Mouse (Mus musculus): ENCODE results near the gene Sypl.

The Sypl gene

GRCm38 (mm10) chr12:33003339-33003965 is 49.8 kb downstream of the Sypl start:
- DNase-seq (ENCODE audit: low read depth, low spot score), result peak; percentile 13

DNA sequence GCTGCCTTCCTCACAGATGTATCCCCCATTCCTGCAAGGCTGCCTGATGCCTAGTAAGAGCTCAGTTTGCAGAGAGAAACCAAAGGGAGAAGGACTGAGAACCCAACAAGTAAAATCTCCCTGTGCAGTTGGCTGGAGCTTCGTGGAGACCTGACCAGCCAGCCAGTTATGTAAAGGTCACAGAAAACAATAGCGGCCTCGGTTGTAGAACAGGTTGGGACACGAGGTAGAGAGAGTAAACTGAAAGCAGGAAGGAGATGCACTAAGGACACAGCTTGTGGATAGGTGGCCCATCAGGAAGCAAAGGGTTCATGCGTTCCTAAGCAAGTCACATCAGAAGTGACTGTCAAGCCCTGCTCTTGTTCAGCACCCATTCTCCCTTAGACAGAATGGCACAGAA is 52.2 kb downstream of the Sypl start:
- DNase-seq (ENCODE audit: low read depth, low spot score), result no peak

DNA sequence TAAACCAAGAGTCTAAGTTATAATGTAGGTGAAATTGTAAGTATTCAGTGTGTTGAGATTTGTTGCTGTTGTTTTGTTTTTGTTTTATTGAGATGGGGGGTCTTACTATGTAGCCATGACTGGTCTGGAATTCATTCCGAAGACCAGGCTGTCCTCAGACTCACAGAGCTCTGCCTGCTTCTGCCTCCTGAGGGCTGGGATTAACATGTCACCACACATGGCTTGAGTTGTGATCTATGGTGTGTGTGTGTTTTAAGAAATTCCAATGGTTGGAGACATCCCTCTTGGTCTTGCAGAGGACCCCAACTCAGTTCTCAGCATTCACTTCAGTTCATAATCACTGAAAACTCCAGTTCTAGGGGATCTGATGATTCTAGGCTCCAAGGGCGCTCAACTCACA is 53.5 kb downstream of the Sypl start:
- no peak for DNase-seq (ENCODE audit: low read depth, low spot score)

DNA sequence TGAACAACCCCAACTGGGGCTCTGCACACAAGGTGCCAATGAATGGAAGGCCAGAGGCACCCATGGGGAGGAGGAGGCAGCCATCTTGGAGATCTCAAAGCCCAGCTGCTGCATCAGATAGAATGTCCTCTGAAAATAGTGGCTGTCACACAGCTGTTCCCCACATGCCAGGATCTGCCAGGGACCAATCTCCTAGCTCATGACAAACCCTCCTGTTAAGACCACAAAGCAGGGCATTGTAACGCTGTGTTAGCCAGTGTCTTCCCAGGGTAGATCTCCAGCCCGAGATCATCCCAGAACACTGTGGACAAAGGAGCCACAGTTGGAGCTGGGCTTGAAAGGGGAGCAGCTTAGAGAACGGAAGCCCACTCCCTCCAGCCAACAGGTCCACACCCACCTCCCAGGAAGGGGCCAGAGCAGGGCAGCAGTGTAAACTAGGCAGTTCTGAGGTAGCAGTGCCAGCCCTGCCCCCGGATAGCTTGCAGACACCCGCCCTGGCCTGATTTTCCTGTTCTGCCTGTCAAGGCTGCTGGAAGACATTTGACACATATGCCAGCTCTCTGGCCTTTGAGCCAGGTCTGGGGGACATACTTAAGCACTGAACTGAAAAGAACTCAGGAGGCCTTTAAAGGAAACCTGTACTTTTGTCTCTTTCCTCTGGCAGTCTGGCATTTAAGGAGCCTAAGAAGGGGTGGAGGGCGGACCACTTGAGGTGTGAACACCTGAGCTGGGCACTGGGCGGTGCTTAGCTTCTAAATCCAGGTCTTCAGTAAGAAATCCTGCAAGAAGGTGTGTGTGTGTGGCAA is 54.8 kb downstream of the Sypl start:
- no peak for DNase-seq (ENCODE audit: low read depth, low spot score)

- DNase-seq (ENCODE audit: low read depth, low spot score), result no peak
Observed at GRCm38 (mm10) chr12:33009206-33009966, 55.7 kb downstream of the Sypl start.

GRCm38 (mm10) chr12:33010026-33010425 is 56.3 kb downstream of the Sypl start:
- DNase-seq (ENCODE audit: low read depth, low spot score), result no peak

DNA sequence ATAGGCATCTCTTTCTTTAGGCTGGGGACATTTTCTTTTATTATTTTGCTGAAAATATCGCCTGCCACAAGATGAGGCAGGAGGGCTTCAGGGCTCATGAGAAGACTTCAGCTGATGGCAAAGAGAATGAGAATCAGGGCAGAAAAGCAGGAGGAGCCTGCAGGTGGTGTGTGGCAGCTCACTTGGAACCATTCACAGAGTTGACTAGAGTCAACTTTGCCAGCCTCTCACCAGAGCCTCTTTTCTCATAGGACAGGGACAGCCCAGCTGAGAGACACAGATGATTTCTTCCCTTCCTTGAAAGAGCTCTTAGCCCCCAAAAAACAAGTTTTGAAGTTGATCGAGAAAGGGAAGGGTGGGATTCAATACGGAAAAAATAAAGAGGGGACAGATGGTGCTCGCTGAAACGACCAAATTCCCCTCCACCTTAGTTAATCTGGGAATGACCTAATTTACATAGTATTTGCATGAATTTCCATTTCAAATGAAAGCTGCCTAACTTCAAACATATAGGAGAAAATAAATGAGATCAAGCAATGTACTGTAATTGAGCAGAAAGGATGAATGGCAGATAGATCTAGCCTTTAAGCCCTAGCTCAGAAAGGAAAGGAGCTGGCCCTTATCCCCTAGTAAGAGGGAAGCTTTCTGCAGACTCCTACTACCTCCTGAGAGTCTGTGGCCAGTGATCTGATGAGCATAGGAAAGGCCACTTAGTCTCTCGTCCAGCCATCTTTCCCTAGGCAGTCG is 60.5 kb downstream of the Sypl start:
- DNase-seq (ENCODE audit: low read depth, low spot score), result no peak

DNA sequence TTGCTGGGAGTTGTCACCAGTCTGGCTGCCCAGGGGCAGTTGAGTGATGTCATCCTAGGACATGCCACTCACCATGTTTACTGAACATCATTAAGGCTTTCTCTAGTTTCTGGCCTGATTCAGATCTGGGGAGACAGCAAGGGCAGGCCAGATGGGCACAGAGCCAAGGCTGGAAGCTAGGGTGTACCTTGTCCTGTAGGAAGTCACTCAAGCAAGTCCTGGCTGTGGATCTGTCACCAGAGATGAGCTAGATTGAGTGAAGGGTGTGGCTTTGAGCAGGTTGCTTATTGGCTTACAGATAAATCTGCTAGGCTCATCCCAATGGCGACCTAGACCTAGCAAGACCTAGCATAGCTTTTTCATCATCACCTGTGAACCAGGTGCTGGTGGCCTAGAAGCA is 61.4 kb downstream of the Sypl start:
- no peak for DNase-seq (ENCODE audit: low read depth, low spot score)

DNA sequence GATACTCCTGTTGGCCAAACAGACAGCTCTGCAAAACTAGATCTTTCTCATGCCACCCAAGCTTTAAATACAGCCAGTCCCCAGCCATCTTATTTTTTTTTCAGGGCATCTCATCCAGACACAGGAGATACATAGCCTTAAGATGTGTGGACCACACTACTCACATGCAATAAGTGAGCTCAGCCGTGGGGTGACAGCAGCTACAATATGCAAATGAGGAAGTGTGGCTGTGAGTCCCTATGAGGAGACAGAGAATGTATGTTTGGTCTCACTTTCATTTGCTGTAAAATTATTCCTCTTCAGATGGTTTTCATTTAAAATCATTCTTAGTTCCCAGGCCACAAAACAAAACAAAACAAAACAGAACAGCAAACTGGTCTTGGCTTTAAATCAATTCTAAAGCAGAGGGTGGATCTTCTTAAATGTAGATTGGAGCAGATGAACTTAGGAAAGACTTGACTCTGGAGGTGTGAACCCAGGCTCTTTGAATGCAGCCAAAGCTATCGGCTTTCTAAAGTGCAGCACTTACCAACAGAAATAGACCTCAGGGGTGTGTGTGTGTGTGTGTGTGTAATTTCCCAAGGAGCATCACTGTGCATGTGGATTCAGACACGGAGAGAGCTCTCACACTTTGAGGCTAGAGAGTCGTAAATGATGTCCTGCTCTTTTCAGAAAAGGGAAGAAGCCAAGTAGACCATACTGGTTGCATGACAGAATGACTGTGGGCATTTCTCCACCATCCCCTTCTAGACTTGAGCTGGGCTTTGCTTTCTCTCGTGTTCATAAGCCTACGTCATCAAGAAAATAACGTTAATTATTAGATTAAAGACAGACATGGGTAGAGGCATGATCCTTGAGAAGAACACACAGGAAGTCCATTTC is 63.4 kb downstream of the Sypl start:
- no peak for DNase-seq (ENCODE audit: low read depth, low spot score)

DNA sequence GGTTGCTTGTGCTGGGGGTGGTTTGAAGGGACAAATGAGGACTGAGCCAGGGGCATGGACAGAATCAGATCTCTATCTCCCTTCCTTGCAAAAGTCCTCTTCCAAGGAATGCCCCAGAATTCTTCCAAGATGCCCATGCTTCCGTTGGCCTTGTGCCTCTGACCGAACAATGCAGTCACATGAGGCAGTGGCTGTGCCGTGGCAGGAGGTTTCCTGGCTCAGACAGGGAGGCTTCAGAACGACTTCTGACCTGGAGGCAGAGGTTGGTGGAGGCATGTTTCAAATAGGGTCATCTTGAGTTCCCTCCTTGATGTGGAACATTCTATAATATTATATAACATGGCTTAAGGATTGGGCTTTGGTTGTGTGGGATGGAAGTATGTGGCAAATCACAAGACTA is 64.9 kb downstream of the Sypl start:
- DNase-seq (ENCODE audit: low read depth, low spot score), result no peak

- DNase-seq (ENCODE audit: low read depth, low spot score), result no peak
Observed at GRCm38 (mm10) chr12:33020011-33020410, 66.3 kb downstream of the Sypl start.

DNA sequence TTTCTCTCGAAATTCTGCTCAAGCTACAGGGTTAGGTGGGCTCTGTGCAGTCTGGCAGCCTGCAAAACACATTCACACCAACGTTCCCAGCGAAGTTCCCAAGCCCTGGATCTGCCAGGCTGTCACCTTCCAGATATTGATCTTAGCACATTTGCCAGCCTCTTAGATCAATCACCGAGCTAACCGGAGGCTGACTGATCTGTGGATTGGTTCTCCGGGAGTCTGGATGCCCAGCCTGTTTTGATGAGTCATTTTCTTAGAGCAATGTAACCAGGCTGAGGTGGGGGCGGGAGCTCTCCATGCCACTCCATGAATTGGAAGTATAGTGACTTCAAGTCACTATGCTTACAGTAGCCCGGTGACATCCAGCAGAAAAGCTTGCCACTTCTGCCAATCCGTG is 67.4 kb downstream of the Sypl start:
- no peak for DNase-seq (ENCODE audit: low read depth, low spot score)

- DNase-seq (ENCODE audit: low read depth, low spot score), result no peak
Observed at GRCm38 (mm10) chr12:33021751-33022150, 68.1 kb downstream of the Sypl start.

DNA sequence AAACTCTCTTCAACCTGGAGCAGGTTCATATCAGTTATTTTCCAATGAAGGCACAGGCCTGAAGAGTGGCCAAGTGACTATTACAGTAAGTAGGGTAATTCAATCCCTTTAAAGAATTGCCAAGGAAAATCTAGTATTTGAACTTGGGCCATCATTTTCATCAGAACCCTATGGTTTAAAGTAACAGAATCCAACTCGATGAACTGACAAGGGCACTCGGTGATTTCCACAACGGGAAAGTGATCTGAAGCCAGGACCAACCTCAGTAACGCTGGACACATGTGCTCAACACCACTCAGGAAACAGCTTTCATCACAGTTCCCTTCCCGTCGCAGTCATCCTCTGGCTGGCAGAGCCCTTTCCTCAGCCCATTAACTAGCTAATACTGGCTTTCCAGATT is 70.8 kb downstream of the Sypl start:
- no peak for DNase-seq (ENCODE audit: low read depth, low spot score)

- DNase-seq (ENCODE audit: low read depth, low spot score), result peak; percentile 69
Observed at GRCm38 (mm10) chr12:33027093-33027492, 73.4 kb downstream of the Sypl start.

DNA sequence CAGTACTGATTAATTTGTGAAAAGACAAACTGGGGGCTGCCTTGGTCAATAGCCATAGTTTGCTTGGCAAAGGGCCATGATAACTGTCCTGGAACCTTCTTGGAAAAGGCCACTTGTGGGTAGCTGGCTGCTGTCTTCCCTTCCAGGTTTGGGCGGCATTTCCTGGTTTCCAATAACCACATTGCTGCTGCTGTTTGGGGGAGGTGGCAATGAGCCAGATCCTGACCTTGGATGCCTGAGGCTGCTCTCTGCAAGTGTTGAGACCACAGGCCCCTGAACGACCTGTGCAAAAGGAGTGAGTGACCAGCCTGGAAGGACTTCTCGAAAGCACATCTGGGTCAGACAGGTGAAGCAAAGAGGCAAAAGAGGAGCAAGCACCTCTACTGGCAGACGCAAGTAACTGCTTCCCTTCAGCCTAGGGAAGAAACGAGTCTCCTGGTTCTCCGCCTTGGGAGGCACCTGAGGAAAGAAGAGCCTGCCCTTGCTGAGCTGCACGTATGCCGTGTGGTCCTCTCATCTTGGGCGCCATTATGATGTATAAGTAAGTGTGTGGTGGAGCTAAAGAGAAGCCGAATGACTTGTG is 74.5 kb downstream of the Sypl start:
- DNase-seq (ENCODE audit: low read depth, low spot score), result no peak

DNA sequence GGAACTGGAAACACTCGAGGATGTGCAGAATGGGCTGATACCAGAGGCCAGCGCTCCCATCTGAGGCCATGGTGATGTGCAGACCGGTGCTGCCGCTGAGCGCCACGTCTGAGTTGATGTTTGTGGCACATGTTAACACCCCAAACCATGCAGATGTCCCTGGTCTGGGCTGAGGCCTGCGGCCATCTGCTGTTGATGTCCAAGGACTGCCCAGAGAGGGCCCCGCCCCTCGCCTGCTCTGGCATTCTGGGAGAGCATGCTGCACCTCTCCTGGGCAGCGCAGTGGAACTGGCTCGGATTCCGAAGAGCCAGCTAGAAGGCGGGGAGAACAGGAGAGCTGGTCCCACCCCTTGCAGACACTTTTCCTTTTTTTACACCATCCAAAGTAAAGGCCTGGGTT is 75.0 kb downstream of the Sypl start:
- DNase-seq (ENCODE audit: low read depth, low spot score), result no peak
